Mouse (Mus musculus): ENCODE data around the gene Them5.

- TF ChIP-seq CTCF (IDR thresholded peaks at IDR 0.05; ENCODE audit: borderline replicate concordance, insufficient read depth, low read length): peak; percentile 36; the same call in 1 of the 2 replicates
- TF ChIP-seq POLR2A (IDR thresholded peaks at IDR 0.05; ENCODE audit: low read depth, low read length): no peak
Observed at GRCm38 (mm10) chr3:94360812-94361211, 18.9 kb downstream of the Them5 start.

Measured in embryonic fibroblast, embryonic 13.5 days (primary cell).